Comparison of ENCODE assay signal across 30 mouse cellular contexts in the genomic region with DNA sequence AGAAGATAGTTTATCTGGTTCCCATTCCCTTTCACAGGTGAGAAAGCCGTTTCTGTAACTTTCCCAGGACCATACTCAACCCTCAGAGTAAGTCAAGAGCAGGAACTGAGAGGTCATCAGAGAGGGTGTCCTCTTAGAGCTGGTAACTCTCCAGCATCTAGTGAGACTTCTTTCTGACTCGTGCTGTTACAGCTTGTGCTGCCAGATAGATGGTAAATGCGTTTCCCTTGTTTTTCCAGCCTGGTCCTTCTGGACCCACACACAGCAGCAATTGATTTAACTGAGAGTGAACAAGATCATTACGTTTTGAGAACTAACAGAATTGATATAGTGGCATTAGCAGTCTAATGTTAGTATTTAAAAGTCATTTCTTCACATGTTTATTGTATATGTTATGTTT.
"Had no signal": no experiment of that assay in that cellular context is flagged by ENCODE, and none has a peak within 500 bp of the region (broad histone marks: within the 10 kb centered on the region; RNA-seq: fewer than 3 reads in every experiment).

No protein-coding gene starts in this region.

- H3K27me3 ChIP-seq: limb, embryonic 12.5 days; limb, embryonic 13.5 days; limb, embryonic 15.5 days; liver, embryonic 12.5 days; liver, embryonic 13.5 days; liver, embryonic 15.5 days; midbrain, embryonic 15.5 days; neural tube, embryonic 12.5 days had no signal

- H3K4me3 ChIP-seq: left cerebral cortex, adult 2 months; limb, embryonic 10.5 days; limb, embryonic 12.5 days; limb, embryonic 13.5 days; limb, embryonic 15.5 days; liver, embryonic 12.5 days; liver, embryonic 13.5 days; liver, embryonic 15.5 days; lung, embryonic 15.5 days; megakaryocyte, embryonic 14.5 days; midbrain, embryonic 10.5 days; midbrain, embryonic 12.5 days; midbrain, embryonic 13.5 days; midbrain, embryonic 15.5 days; myocyte; neural tube, embryonic 12.5 days had no signal

- H3K4me1 ChIP-seq: lung, embryonic 15.5 days; midbrain, embryonic 15.5 days had no signal

- H3K27ac ChIP-seq: left cerebral cortex, adult 2 months; limb, embryonic 10.5 days; limb, embryonic 12.5 days; limb, embryonic 13.5 days; limb, embryonic 15.5 days; liver, embryonic 12.5 days; liver, embryonic 14.5 days; lung, embryonic 15.5 days; macrophage; midbrain, embryonic 10.5 days; midbrain, embryonic 12.5 days; midbrain, embryonic 13.5 days; midbrain, embryonic 15.5 days; neural tube, embryonic 12.5 days had no signal

- H3K36me3 ChIP-seq: limb, embryonic 15.5 days; liver, embryonic 12.5 days; liver, embryonic 13.5 days; liver, embryonic 15.5 days; lung, embryonic 15.5 days; midbrain, embryonic 12.5 days; midbrain, embryonic 13.5 days; midbrain, embryonic 15.5 days; neural tube, embryonic 12.5 days had no signal

- H3K4me2 ChIP-seq: limb, embryonic 12.5 days; limb, embryonic 13.5 days; limb, embryonic 15.5 days; liver, embryonic 12.5 days; liver, embryonic 13.5 days; liver, embryonic 15.5 days; lung, embryonic 14.5 days; lung, embryonic 15.5 days; midbrain, embryonic 11.5 days; midbrain, embryonic 12.5 days; midbrain, embryonic 13.5 days; midbrain, embryonic 15.5 days; neural tube, embryonic 12.5 days had no signal

- H3K9me3 ChIP-seq: limb, embryonic 10.5 days; limb, embryonic 12.5 days; limb, embryonic 15.5 days; liver, embryonic 12.5 days; liver, embryonic 13.5 days; liver, embryonic 15.5 days; lung, embryonic 15.5 days; megakaryocyte, embryonic 14.5 days; midbrain, embryonic 10.5 days; midbrain, embryonic 12.5 days; midbrain, embryonic 13.5 days; midbrain, embryonic 15.5 days; neural tube, embryonic 12.5 days had no signal

- ATAC-seq: liver, embryonic 12.5 days; lung, postnatal 0 days; midbrain, embryonic 13.5 days; midbrain, embryonic 15.5 days; midbrain, embryonic 16.5 days had no signal

- DNase-seq: left cerebral cortex, postnatal 4 days; liver, embryonic 13.5 days; lung, adult 18-20 months; lung, adult 2 months; lung, embryonic 14.5 days; lung, postnatal 10 days; lung, postnatal 14 days; lung, postnatal 36 days; lung, postnatal 4 days; midbrain, embryonic 14.5 days had no signal

- H3K9ac ChIP-seq: limb, embryonic 12.5 days; limb, embryonic 13.5 days; limb, embryonic 15.5 days; liver, embryonic 12.5 days; liver, embryonic 13.5 days; liver, embryonic 14.5 days; liver, embryonic 15.5 days; lung, embryonic 14.5 days; lung, embryonic 15.5 days; midbrain, embryonic 12.5 days; midbrain, embryonic 13.5 days; midbrain, embryonic 15.5 days; neural tube, embryonic 12.5 days had no signal
